Mouse (Mus musculus) embryo, embryonic 9.5 days (tissue): ENCODE data around the gene Ugt1a1.

ENCODE experiments used
- DNase-seq: peaks from one replicate; pipeline ENCODE4 v3.0.0-alpha.2; 2017; ENCODE audit errors: extremely low spot score

The Ugt1a1 gene

GRCm38 (mm10) chr1:88234646-88235045 lies 22.9 kb downstream of the Ugt1a1 start:
- no peak for DNase-seq

DNA sequence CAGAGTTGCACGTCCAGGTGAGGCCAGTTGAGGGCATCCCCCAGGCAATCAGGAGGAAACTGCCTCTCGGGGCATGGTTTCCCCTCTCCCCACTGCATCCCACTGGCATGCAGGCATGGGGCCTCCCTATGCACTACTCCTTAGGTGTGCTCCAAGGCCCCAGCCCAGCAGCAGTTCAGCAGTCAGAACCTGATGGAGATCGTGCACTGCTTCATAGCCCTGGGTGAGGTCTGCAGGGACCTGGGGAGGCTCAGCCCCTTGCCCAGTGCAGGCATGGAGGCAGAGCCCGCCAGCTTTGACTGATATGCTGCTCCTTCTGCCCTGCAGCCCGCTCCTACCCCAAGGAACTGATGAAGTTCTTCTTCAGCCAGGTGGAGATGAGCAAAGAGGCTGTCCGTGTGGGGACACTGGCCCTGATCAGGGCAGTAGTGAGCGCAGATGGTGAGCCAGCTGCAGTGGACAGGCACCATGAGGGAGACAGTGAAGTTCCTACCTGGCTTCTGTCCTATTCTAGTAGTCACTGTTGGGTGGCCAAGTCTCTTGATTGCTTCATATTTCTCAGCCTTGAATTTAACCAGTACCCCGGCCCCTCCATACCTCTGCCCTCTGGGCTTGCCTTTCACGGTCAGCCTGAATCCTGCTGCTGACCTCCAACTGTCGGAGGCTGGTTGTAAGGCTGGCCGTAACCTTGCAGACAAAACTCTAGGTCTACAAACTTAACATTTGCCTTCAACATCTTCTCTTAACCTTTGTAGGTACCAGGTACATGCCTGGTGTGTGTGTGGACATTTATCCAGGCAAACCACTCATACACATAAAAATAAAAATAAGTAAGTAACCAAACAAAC lies 23.5 kb downstream of the Ugt1a1 start:
- no peak for DNase-seq

GRCm38 (mm10) chr1:88235894-88236415 lies 24.2 kb downstream of the Ugt1a1 start:
- DNase-seq: no peak

GRCm38 (mm10) chr1:88237311-88237710 lies 25.6 kb downstream of the Ugt1a1 start:
- DNase-seq: no peak

- DNase-seq: no peak
These were observed 27.0 kb downstream of the Ugt1a1 start for GRCm38 (mm10) chr1:88238771-88239170.

DNA sequence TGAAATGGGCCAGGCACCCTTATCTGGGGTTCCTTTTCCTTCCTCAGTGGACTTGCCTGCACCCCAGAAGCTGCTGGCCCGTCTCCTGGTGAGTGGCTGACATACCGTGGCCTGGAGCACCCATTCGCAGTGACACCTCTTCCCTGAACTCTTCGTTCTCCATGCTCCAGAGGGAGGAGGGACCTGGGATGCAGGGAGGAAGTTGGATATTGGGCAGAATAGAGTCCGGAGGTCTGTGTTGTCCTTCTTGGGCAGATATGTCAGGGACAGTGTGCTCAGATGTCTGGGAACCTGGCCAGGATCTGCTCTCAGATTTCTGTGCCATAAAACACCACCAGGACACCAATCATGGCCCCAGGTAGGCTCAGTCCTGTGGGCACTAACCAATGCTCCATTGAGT lies 28.3 kb downstream of the Ugt1a1 start:
- no peak for DNase-seq

GRCm38 (mm10) chr1:88240579-88240978 lies 28.8 kb downstream of the Ugt1a1 start:
- no peak for DNase-seq

DNA sequence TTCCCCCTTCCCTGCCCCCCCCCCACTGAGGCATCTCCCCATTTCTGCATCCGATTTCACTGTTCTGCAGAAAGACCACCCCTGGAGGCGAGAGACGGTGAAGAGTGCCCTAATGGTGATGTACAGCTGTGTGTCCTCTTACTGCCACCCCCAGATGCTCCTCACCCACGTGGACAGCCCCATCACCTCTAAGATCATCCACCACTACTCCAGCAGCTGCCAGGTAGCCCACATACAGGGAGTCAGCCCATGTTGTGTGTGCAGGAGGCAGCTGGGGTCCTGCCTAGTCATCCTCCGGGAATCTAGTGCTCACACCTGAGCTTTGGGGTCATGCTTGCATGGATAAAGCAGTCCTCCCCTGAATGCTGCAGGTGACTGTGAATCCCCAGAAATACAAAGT lies 32.1 kb downstream of the Ugt1a1 start:
- no peak for DNase-seq

DNA sequence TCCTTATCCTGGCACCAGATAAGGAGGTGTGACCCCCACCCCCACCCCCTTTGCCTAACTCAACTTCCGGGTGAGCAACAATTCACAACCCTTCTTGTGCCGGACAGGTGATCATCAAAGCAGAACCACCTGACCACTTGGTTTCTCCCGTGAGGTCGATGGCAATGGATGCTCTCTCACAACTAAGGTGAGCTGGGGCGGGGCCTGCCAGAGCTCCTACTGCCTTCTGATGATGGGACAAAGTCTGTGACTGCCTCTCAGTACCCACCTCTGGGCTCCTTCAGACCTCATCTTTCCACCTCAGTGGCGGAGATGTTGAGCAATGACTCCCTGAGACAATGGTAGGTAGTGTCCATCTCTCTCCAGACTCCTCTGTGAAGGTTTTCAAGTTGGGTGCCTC lies 34.1 kb downstream of the Ugt1a1 start:
- DNase-seq: no peak

- no peak for DNase-seq
These were observed 34.6 kb downstream of the Ugt1a1 start for GRCm38 (mm10) chr1:88246386-88246785.

DNA sequence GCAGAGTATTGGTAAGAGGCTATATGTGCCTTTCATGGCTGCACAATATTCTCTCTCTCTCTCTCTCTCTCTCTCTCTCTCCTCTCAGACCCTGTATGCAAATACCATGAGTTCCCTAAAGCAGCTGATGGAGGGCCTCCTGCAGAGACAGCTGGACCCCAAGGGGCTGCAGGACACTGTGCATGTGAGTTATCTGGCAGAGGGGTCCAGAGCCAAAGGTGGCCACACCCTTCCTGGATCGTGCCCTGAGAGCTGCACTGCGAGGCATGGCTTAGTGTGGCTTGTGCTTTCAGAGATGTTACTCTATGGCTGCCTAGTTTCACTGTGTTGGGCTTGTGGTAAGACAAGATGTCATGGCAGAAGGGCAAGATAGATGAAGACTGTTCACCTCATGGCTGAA lies 35.9 kb downstream of the Ugt1a1 start:
- DNase-seq: no peak

GRCm38 (mm10) chr1:88248658-88249057 lies 36.9 kb downstream of the Ugt1a1 start:
- DNase-seq: no peak

- no peak for DNase-seq
These were observed 37.8 kb downstream of the Ugt1a1 start for GRCm38 (mm10) chr1:88249596-88249995.

GRCm38 (mm10) chr1:88250023-88250422 lies 38.3 kb downstream of the Ugt1a1 start:
- DNase-seq: no peak

GRCm38 (mm10) chr1:88253106-88253505 lies 41.3 kb downstream of the Ugt1a1 start:
- no peak for DNase-seq

- no peak for DNase-seq
These were observed 41.8 kb downstream of the Ugt1a1 start for GRCm38 (mm10) chr1:88253540-88253939.

DNA sequence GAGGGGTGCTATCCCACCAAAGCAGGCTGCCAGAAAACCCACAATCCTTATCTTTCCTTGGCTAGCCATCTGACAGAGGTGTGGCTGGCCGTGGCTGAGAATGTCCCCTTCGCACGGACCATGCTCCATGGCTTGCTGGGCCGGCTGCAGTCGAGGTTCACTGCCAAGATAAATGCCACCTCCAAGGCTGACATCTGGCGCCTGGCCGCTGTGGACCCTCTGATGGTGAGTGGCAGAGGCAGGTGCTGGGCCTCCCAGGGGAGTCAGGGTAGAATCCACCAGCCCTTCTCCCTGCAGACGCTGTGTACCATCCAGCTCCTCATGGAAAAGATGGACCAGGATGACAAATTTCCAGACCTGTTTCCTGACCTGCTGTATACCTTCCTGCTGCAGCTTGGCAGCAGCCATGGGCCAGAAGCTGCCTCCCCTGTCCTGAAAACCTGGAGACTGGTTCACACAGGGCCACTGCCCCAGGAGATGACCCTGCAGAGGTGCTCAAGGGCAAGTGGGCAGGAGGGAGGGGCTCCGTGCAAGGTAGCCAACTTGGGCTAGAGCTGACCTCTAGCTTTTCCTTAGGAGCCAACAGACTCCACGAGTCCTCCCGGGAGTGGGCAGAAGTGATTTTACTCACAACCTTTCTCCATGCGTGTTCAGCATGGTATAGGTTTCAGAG lies 43.2 kb downstream of the Ugt1a1 start:
- DNase-seq: no peak

GRCm38 (mm10) chr1:88255466-88255857 lies 43.7 kb downstream of the Ugt1a1 start:
- DNase-seq: no peak

DNA sequence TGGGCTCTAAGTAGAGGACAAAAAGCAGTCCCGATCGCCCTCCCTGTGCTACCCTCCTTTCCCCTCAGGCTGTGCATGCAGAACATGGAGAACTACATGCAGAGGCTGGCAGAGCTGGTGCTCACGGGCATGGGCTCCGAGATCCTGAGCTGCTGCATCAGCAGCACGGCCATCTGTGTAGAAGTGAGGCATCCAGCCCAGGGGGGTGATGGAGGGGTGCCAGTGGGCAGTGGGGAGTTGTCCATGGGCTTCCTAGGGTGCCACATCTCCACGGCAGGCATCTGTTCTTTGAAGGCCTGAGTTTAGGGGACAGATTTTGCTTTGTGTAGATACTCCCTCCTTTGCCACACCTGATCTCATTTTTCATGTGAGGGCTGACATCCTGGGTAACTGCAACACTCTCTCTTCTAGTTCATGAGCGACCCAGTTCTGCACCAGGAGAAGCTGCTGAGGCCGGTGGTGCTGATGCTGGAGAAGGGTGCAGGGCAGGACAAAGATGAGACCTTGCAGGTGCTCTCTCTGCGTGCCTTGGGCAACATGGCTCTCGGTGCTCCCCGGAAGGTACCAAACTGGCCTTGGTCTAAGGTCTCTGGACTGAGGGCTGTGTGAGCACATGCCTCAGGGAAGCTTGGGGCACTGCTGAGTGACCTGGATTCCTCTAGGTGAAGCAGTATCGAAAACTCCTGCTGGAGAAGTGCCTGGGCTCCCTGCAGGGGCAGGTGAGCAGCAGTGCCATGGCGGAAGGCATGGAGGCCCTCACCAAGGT lies 44.4 kb downstream of the Ugt1a1 start:
- DNase-seq: no peak

DNA sequence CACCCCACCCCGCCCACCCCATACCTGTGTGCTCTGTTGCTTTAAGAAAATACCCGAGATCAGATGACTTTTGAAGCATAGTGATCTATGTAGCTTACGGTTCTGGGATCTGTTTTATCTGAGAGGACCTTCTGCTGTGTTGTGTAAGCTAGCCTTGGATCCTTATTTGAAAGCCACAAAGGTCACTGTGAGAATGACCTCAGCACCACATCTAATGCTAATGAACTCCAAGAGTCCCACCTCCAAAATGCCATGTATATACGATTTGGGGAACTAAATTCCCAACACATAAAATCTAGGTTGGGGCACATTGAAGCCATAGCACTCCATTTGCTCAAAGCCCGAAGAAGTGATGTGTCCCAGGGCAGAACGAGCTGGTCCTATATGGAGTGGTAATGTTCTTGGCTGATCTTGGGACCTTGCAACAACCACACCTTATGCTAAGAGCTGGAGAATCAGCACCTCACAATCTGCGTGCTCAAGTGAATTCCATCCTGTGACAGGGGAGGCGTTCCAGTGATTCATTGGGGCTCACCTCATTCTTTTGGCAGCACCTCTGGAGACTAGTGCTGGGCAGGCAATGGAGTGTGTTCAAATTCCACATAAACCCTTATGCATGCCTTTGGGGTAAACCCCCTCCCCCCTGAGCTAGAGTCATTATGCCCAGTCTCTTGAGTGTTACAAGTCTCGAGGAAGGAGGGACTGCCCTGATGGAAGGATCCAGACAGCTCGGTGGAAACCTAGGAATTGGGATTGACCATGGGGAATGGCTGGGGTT lies 45.3 kb downstream of the Ugt1a1 start:
- no peak for DNase-seq

GRCm38 (mm10) chr1:88257681-88258080 lies 45.9 kb downstream of the Ugt1a1 start:
- no peak for DNase-seq

- DNase-seq: no peak
These were observed 46.6 kb downstream of the Ugt1a1 start for GRCm38 (mm10) chr1:88258361-88258760.
